Mouse (Mus musculus) adrenal gland (tissue): ENCODE results near the gene Vmn2r66.

Source experiments
- intact Hi-C: fragments of 180-260 bp; cut with DNase I; formaldehyde crosslinking; loops from one replicate; pipeline ENCODE4 v1.15.1; 2025
- long read RNA-seq, 2 experiments: library from polyadenylated mRNA; unstranded; transcript quantifications; one replicate each; pipeline ENCODE4 v2.0.0; 2020; ENCODE audit warnings: borderline replicate concordance in 1 of 2; ENCODE audit not compliant: insufficient replicate concordance in 1 of 2

Gene Vmn2r66
- long read RNA-seq, experiment 1, result 0 reads
- long read RNA-seq, experiment 2, result 0 reads

- intact Hi-C loops, result no loop called here
These were observed at the start of gene Vmn2r66 for GRCm38 (mm10) chr7:85012168-85012567. Vmn2r66 (minus strand) TSS chr7:85012268.

GRCm38 (mm10) chr7:84996694-84997093 lies 15.4 kb downstream of the Vmn2r66 start:
- intact Hi-C loops, result no loop called here

DNA sequence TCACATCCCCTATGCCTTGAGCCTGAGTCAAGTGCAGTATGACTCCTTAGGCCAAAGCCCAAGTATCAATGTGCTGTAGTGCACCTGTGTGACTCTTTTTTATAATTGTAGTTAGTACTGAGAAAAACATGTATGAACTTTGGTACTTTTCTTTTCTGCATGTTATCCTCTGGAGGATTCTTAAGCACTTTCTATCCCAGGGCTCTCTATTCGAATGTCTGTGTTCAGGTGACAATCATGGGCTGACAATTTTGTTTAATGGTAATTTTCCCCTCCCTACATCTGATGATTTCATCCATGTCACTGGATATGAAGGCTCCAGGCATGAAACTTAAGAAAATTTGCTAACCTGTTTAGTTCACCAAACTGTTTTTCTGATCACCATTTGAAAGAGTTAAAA lies 48.1 kb downstream of the Vmn2r66 start, which contains the start of gene Vmn2r65:
Gene Vmn2r65 (minus strand): TSS at position 101 of the 400 bp plus-strand sequence.
- intact Hi-C loops, result no loop called here
